Mouse (Mus musculus): ENCODE measurements around the gene 1700061G19Rik.

1700061G19Rik gene

GRCm38 (mm10) chr17:56930026-56930425 lies 54.7 kb downstream of the 1700061G19Rik start:
- no peak for DNase-seq

- DNase-seq, result no peak
Observed at GRCm38 (mm10) chr17:56933395-56933794, 58.1 kb downstream of the 1700061G19Rik start.

GRCm38 (mm10) chr17:56934545-56935330 lies 59.5 kb downstream of the 1700061G19Rik start:
- no peak for DNase-seq

GRCm38 (mm10) chr17:56935363-56936131 lies 60.3 kb downstream of the 1700061G19Rik start, which contains the start of gene Mllt1:
TSS of gene Mllt1 (minus strand) at chr17:56935415.
- peak; percentile 98 for DNase-seq

DNA sequence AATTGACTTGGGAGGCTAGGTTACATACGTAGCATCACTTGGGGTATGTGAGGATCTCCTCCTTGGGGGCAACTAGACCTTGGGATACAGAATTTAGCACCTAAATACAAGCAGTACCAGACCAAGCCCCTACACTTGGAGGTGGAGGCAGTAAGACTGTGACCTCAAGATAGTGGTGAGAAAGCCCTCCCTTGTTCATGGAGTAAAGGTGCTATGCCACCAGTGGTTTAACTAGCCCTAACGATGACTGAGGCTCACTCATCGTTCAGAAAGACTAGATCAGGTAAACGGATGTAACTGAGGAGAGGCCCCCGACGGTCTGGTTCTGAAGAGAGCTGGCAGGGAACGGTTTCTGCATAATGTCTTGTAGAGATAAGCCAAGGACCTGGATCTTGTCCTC lies 61.5 kb downstream of the 1700061G19Rik start:
- no peak for DNase-seq
